Mouse (Mus musculus) myocyte (in vitro differentiated cells): Measurements from ENCODE around the gene Tmco4.

ENCODE experiments used
- E2F4 ChIP-seq: IDR thresholded peaks from one replicate; pipeline ENCODE4 v1.6.1; 2011; ENCODE audit warnings: mild to moderate bottlenecking, control low read depth, moderate library complexity; ENCODE audit not compliant: insufficient read depth
- MAX ChIP-seq: IDR thresholded peaks from one replicate; pipeline ENCODE4 v1.6.1; 2011; ENCODE audit warnings: low read depth, mild to moderate bottlenecking, control low read depth
- MYOD1 ChIP-seq, 3 experiments: IDR thresholded peaks; one replicate each; pipeline ENCODE4 v1.6.1; 2011; ENCODE audit warnings: control low read depth in 2 of 3, low read depth in 2 of 3, mild to moderate bottlenecking in 2 of 3, moderate library complexity in 1 of 3; ENCODE audit not compliant: insufficient read length in 2 of 3, control insufficient read depth in 1 of 3
- MYOG ChIP-seq, 3 experiments: IDR thresholded peaks; one replicate each; pipeline ENCODE4 v1.6.1; 2011; ENCODE audit warnings: control low read depth in 2 of 3, low read depth in 2 of 3, mild to moderate bottlenecking in 2 of 3; ENCODE audit not compliant: insufficient read length in 2 of 3, control insufficient read depth in 1 of 3, insufficient read depth in 1 of 3
- POLR2A ChIP-seq: IDR thresholded peaks from one replicate; pipeline ENCODE4 v1.6.1; 2011; ENCODE audit warnings: low read depth, mild to moderate bottlenecking, control low read depth, moderate library complexity; ENCODE audit not compliant: insufficient read length
- POLR2AphosphoS2 ChIP-seq: IDR thresholded peaks from one replicate; pipeline ENCODE4 v1.6.1; 2011; ENCODE audit warnings: low read depth, control low read depth; ENCODE audit not compliant: insufficient read length
- TCF12 ChIP-seq: IDR thresholded peaks from one replicate; pipeline ENCODE4 v1.6.1; 2011; ENCODE audit warnings: mild to moderate bottlenecking, control low read depth; ENCODE audit not compliant: poor library complexity, insufficient read depth, severe bottlenecking
- USF1 ChIP-seq: IDR thresholded peaks from one replicate; pipeline ENCODE4 v1.6.1; 2011; ENCODE audit warnings: low read depth, mild to moderate bottlenecking, control low read depth, moderate library complexity

DNA sequence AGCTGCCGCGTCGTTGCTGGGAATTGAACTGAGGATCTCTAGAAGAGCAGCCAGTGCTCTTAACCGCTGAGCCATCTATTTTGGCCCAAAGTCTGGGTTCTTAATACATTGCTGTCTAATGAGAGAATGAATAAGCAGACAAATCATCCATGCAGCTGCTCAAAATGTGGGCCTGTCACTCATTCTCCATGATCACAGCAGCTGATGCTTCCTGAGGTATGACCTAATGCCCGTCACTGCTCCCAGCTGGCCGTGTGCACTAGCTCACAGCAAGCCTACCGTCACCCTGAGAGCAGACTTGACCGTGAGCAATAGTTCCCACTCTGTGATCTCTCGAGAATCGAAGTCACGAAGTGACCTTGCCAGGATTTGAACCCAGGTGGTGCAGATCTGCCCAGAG, 106.8 kb downstream of the Tmco4 start:
- no peak for TF ChIP-seq MAX
- no peak for TF ChIP-seq USF1
- peak; percentile 74 to 90 (median 75) for TF ChIP-seq MYOG (IDR thresholded peaks at IDR 0.05; ENCODE audit: control insufficient read depth in 1 of 3, insufficient read depth in 1 of 3, insufficient read length in 2 of 3, low read depth in 2 of 3)
- no peak for TF ChIP-seq POLR2A
- TF ChIP-seq E2F4 = no peak
- no peak for TF ChIP-seq POLR2AphosphoS2
- peak; percentile 91 to 99 (median 98) for TF ChIP-seq MYOD1 (IDR thresholded peaks at IDR 0.05; ENCODE audit: control insufficient read depth in 1 of 3, insufficient read length in 2 of 3, low read depth in 2 of 3)
- TF ChIP-seq TCF12 = peak; percentile 70
